Mouse (Mus musculus): Measurements from ENCODE around the gene Adamts12. TPM values are rescaled to one million over a fixed set of nuclear protein-coding genes. Genes with fewer than 3 reads are reported as not detected.

The Adamts12 gene
- polyA plus RNA-seq, 1 experiment: 0.35 TPM

DNA sequence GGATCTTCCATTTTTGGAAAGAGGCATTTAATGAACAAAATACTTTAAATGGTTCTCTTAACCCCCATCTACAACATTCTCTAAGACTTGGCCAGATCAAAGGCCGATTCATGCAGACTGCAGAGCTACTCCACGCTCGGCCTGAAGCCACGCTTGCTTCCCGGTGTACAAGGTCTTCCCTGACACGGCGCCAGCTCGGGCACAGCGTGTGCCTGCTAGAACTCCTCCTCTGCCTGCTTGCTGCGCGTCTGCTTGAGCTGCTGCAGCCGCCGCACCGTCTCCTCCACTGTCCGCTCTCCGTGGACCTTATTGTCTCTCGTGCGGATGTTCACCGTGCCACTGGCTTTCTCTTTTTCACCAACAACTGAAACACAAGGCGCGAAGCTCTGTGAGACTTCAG is 319.2 kb downstream of the Adamts12 start:
- Histone ChIP-seq H3K36me3 (ENCODE audit: control insufficient read depth, insufficient read depth, low read length) (peaks cover 55% of the 10 kb centered on the region), H3K4me1 (replicated peaks; ENCODE audit: control insufficient read depth, insufficient read depth, low read length) (no peaks in the 10 kb centered on the region)
- 98% methylated on average over 21 of the region's 21 CpGs for WGBS

DNA sequence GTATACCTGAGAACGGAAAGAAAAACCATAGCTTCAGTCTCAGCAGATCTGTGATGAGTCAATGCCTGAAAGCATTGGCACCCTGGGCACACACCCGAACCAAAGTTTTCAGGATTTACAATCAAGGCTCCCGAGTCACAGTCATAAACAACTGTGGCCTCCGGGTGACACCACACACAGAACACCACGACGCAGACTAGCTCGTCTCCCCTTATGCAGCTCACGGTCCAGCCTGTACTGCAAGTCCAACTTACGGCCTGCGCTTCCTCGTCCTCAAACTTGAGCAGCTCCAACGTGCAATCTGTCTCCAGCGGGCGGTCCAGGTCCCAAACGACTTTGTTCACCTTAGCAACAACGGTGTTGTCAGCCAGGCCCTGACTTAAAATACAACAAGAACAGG is 328.3 kb downstream of the Adamts12 start:
- H3K36me3 ChIP-seq (ENCODE audit: control insufficient read depth, insufficient read depth, low read length): peaks cover 64% of the 10 kb centered on the region
- no peak overlapping the region for H3K27ac ChIP-seq (ENCODE audit: control insufficient read depth, insufficient read depth, low read length)
- H3K4me3 ChIP-seq (ENCODE audit: control insufficient read depth, insufficient read depth, low read length): no peak overlapping the region
- 98% methylated on average over 16 of the region's 16 CpGs for WGBS
- H3K4me1 ChIP-seq (replicated peaks; ENCODE audit: control insufficient read depth, insufficient read depth, low read length): no peaks in the 10 kb centered on the region
- DNase-seq: no peak
- no peaks in the 10 kb centered on the region for H3K27me3 ChIP-seq (ENCODE audit: control insufficient read depth, insufficient read depth, low read length)
- no peak for TF ChIP-seq CTCF (IDR thresholded peaks at IDR 0.05; ENCODE audit: borderline replicate concordance, control insufficient read depth, extremely low read depth, insufficient read depth, low read length, poor library complexity)
- TF ChIP-seq POLR2A (IDR thresholded peaks at IDR 0.05; ENCODE audit: control insufficient read depth, extremely low read depth, insufficient read depth, low read length, poor library complexity): no peak

More for the DNA sequence above, 319.2 kb downstream of the Adamts12 start:
- H3K27ac ChIP-seq (ENCODE audit: control insufficient read depth, insufficient read depth, low read length): no peak overlapping the region
- DNase-seq: no peak
- no peak overlapping the region for H3K4me3 ChIP-seq (ENCODE audit: control insufficient read depth, insufficient read depth, low read length)
- H3K27me3 ChIP-seq (ENCODE audit: control insufficient read depth, insufficient read depth, low read length): no peaks in the 10 kb centered on the region
- TF ChIP-seq CTCF (IDR thresholded peaks at IDR 0.05; ENCODE audit: borderline replicate concordance, control insufficient read depth, extremely low read depth, insufficient read depth, low read length, poor library complexity) (no peak), POLR2A (IDR thresholded peaks at IDR 0.05; ENCODE audit: control insufficient read depth, extremely low read depth, insufficient read depth, low read length, poor library complexity) (no peak)

DNA sequence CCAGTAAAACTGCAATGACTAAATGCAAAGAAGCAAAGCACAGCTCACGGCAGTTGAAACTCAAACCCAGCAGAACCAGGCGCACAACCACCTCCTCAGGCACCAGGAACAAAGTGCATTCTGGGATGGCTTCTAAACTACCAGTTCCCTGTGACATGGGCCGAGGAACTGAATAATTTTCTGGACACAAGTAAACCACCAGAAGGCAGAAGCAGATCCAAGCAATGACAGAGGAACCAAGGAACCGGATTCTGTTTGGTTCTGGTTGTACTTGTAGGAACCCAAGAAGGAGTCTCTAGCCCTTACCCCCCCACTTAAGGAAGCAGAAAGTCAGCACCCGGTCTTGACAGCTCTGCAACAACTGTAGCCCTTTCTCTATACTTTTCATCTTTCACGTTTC is 331.8 kb downstream of the Adamts12 start:
- peaks cover 8% of the 10 kb centered on the region for H3K4me1 ChIP-seq (replicated peaks; ENCODE audit: control insufficient read depth, insufficient read depth, low read length)
- whole genome bisulfite sequencing: 86% methylated on average over 6 of the region's 6 CpGs
- H3K36me3 ChIP-seq (ENCODE audit: control insufficient read depth, insufficient read depth, low read length): peaks cover 29% of the 10 kb centered on the region
- DNase-seq: no peak
- TF ChIP-seq CTCF (IDR thresholded peaks at IDR 0.05; ENCODE audit: borderline replicate concordance, control insufficient read depth, extremely low read depth, insufficient read depth, low read length, poor library complexity) (no peak), POLR2A (IDR thresholded peaks at IDR 0.05; ENCODE audit: control insufficient read depth, extremely low read depth, insufficient read depth, low read length, poor library complexity) (no peak)
- no peaks in the 10 kb centered on the region for H3K27me3 ChIP-seq (ENCODE audit: control insufficient read depth, insufficient read depth, low read length)
- no peak overlapping the region for H3K27ac ChIP-seq (ENCODE audit: control insufficient read depth, insufficient read depth, low read length)
- H3K4me3 ChIP-seq (ENCODE audit: control insufficient read depth, insufficient read depth, low read length): no peak overlapping the region

Other genes with a start within 250 kb of the Adamts12 start
- 0.06 and 0.08 TPM in 2 replicates for gene C1qtnf3, start 112.5 kb upstream of the Adamts12 start, polyA plus RNA-seq (2012; rRNA removed)
- gene Amacr, start 83.0 kb upstream of the Adamts12 start, polyA plus RNA-seq (2012; rRNA removed): 3.1 and 5.6 TPM in 2 replicates
- 0.05 TPM in 1 of 2 replicates, not detected in the other for gene Slc45a2, start 64.1 kb upstream of the Adamts12 start, polyA plus RNA-seq (2012; rRNA removed)
- 0.03 and 0.05 TPM in 2 replicates for gene Rxfp3, start 26.8 kb upstream of the Adamts12 start, polyA plus RNA-seq (2012; rRNA removed)

All from thymus, adult 2 months (tissue).